Mouse (Mus musculus) ES-Bruce4 (cell line): ENCODE measurements at regions not wholly inside any gene's neighbourhood (a gene's known extent, or its start where the extent isn't known, plus 50 kb on each side); places are given as distances from the start of the nearest gene placed in this dataset.

Experiments used
- CTCF ChIP-seq: IDR thresholded peaks from one replicate; pipeline ENCODE4 v1.8.1; 2011; ENCODE audit warnings: low read depth, low read length
- EP300 ChIP-seq: IDR thresholded peaks from 2 replicates; pipeline ENCODE4 v1.6.1; 2011; ENCODE audit warnings: low read depth, low read length; ENCODE audit not compliant: insufficient read depth
- POLR2A ChIP-seq: IDR thresholded peaks from one replicate; pipeline ENCODE4 v1.8.1; 2011; ENCODE audit warnings: low read length; ENCODE audit not compliant: insufficient read depth

- TF ChIP-seq CTCF: no peak
- no peak for TF ChIP-seq POLR2A
- TF ChIP-seq EP300: no peak
Measured at GRCm38 (mm10) chr6:101525129-101525528, 147.4 kb upstream of the Pdzrn3 start.
